Mouse (Mus musculus) lung, postnatal 36 days (tissue): Measurements from ENCODE around the gene Scaf11.
"Not testable (repeated sequence)": the region's sequence is repeated elsewhere in the genome, so short reads cannot be mapped to it uniquely, and the experiment has no call there.

Experiments used
- DNase-seq: peaks from one replicate; pipeline ENCODE4 v3.0.0; 2022; ENCODE audit warnings: mixed read lengths

Scaf11 gene

DNA sequence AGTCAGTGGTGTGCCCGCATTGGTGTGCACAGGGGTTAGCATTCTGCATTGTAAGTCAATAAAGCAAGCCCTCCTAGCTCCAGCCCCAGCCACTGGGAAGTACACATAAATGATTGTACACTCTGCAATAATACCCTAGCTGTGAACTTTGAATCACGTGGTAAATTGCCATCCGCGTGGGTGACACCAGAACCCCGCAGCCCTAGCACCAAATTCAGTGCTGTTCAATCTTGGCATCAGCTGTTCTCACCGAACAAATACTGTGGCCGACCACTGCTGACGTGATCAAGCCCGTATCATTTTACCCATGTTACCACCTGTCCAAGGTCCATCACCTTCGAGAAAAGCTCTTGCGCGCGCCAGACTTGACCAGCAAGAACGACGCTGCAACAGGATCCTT, 3.2 kb upstream of the Scaf11 start:
- DNase-seq, result no peak

- DNase-seq, result no peak
Observed at GRCm38 (mm10) chr15:96462611-96463010, 2.0 kb upstream of the Scaf11 start.

GRCm38 (mm10) chr15:96461541-96462512, 1.2 kb upstream of the Scaf11 start:
- no peak for DNase-seq

DNA sequence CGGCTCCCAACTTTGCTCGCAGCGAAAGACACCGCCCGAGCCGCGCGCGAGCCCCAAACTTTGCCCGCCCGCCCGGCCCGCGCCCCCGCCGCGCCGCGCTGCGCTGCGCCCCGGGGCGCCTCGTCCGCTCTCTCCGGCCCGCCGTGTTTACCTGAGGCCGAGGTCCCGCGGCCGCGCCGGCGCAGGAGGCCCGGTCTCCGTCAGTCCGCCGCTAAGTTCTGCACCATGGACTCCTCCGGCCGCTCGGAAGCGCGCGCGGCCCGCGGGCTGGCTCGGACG, 253 bp downstream of the Scaf11 start:
- DNase-seq, result no peak

- DNase-seq, result peak; percentile 73
Observed at GRCm38 (mm10) chr15:96459741-96460450, 747 bp downstream of the Scaf11 start.

DNA sequence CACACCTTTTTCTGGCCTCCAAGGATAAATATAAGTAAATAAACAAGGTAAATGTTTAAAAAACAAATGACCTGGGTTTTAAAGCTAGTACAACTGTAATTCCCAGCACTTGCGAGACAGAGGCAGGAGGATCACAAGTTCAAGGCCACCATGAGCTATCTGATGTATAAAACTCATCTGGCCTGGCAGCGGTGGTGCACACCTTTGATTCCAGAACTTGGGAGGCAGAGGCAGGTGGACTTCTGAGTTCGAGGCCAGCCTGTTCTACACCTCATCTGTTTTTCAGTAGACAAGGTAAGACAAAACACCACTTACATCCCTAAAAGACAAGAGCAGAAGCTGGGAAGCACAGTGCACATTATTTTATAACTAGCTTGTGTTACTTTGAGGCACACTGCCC, 2.4 kb downstream of the Scaf11 start:
- DNase-seq, result no peak

DNA sequence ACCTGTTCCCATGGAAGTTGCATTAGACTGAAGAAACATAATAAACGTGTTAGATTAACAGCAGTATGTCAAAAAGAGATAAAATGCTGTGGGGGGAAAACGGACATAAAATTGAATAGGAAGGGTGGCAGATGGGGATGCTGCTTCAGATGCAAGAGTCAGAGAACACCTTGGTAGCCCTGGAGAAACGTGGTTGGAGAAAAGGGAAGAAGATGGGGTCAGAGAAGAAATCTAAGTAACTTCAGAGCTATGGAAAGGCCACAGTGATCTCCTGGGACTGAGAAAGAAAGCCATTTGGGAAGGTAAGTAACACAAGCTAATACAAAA, 3.3 kb downstream of the Scaf11 start:
- no peak for DNase-seq

GRCm38 (mm10) chr15:96456651-96457337, 3.8 kb downstream of the Scaf11 start:
- peak; percentile 35 for DNase-seq

DNA sequence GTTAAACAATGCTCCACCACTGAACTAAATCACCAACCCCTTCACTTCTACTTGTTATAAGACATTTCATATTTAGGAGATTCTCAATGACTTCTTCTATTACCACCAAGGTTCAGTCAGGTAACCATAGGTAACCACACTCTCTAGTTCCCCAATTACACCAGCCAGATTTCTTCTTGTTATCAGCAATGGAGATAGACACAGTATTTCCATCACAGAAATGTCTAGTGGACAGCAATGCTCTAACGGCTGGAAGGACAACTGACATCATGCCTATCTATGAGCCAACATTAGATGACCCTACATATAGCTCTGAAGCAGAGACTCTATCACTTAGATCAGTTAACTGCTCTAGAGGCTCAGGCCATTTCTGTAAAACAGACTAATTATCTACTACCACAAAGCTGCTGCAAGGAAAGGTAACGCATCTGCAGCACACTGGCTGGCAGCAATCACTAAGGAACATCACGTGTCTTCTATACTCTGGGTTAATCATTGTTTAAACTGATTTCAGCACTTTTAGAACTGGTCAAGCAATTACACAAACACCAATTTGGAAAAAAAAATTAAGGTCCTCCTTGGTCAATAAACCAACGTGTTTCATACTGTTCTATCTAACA, 4.9 kb downstream of the Scaf11 start:
- DNase-seq, result no peak

GRCm38 (mm10) chr15:96453346-96453745, 7.3 kb downstream of the Scaf11 start:
- no peak for DNase-seq

DNA sequence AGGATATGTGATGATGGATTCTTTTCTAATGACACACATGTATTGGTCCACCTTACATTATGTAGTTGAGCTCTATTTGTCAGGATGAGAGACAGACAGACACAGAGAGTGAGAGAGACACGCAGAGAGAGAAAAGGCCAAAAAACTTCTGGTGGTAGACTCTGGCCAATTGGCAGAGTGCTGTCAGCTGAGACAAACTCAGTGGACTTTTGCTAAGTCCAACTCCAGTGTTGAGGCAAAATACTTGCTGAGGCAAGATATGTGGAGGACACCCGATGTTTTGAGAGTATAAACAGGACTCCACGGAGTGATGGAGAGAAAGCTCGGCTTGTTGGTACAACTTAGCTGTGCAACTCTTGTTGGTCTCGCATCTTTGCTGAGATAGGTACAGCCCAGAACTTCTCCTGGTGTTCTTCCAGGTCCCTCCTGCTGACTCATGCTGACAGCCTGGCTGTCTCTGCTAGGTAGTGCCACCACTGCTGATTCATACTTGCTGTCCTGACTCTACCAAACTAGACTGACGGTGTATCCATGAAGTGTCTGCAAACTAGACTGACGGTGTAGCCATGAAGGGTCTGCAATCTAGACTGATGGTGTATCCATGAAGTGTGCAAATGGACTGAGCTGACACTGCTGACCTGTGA, 11.9 kb downstream of the Scaf11 start:
- no peak for DNase-seq

- DNase-seq, result no peak
Observed at GRCm38 (mm10) chr15:96446785-96447184, 13.9 kb downstream of the Scaf11 start.

- not testable (repeated sequence) for DNase-seq
Observed at GRCm38 (mm10) chr15:96441480-96441879, 19.2 kb downstream of the Scaf11 start.

DNA sequence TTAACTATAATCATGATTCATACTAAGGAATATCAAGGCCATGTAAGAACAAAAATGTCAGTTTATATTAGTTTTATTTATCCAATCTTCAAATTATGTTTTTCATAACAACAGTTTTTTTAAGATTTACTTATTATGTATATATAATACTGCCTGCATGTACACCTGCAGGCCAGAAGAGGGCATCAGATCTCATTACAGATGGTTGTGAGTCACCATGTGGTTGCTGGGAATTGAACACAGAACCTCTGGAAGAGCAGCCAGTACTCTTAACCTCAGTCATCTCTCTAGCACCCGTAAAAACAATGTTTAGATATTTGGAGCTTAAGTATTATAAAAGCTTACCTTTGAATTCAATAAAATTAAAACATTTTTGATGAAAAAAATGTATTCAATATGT, 26.4 kb downstream of the Scaf11 start:
- DNase-seq, result no peak

DNA sequence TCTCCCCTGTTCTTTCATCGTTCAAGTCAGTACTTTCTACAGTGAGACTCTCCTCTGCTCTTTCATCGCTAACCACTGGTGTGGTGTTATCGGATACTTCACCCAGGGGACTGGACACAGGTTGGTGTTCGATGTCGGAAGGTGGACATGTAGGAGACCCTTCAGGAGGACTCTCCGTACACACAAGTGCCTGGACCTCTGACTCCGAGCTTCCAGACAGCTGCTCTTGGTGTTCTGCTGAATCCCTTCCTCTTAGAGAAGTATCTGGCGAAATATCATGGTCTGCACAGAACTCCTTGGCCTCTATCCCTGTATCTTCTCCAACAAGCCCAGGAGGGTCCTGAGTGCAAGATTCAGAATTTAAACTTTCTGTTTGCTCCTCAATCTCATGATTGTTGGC, 40.7 kb downstream of the Scaf11 start:
- no peak for DNase-seq

GRCm38 (mm10) chr15:96418161-96418560, 42.5 kb downstream of the Scaf11 start:
- DNase-seq, result no peak

- DNase-seq, result no peak
Observed at GRCm38 (mm10) chr15:96408717-96409121, 51.9 kb downstream of the Scaf11 start.

DNA sequence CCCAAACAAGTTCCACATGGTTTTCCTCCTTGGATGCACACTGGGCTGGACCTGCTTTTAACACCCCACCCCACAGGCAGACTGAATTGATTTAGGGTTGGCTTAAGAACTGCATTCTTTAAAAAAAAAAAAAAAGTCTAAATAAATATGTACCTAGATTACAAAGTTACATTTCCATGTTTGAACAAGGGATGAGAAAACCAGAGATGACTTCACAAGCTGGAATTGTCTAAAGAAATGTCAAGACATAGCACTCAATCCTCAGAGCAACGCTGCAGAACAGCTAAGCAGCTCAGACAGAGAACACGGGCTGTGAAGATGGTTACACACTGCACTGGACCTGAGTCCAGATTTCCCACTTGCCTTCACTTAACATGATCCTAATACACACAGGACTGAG, 53.5 kb downstream of the Scaf11 start:
- no peak for DNase-seq

GRCm38 (mm10) chr15:96406253-96406652, 54.4 kb downstream of the Scaf11 start:
- no peak for DNase-seq

GRCm38 (mm10) chr15:96405548-96405947, 55.1 kb downstream of the Scaf11 start:
- no peak for DNase-seq

DNA sequence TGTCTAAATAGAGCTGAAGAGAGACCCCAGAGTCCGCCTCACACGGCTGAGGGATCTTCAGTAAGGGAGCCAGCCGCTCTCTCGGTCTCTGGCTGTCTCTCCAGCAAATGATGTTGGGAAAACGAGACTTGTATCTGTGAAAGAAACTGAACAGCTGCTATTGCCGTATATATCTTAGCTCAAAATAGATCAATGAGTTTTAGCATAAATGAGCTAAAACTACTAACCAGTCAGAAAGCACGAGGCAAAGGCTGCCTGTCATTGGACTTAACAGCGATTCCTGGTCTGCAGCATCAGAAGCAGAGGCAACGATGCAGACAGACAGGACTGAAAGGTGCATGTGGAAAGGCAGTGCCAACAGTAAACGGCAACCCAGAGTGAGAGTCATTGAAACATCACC, 62.3 kb downstream of the Scaf11 start:
- no peak for DNase-seq

- DNase-seq, result no peak
Observed at GRCm38 (mm10) chr15:96396641-96397344, 63.9 kb downstream of the Scaf11 start.
